8 mouse cellular contexts compared by ENCODE assay signal in the genomic region with DNA sequence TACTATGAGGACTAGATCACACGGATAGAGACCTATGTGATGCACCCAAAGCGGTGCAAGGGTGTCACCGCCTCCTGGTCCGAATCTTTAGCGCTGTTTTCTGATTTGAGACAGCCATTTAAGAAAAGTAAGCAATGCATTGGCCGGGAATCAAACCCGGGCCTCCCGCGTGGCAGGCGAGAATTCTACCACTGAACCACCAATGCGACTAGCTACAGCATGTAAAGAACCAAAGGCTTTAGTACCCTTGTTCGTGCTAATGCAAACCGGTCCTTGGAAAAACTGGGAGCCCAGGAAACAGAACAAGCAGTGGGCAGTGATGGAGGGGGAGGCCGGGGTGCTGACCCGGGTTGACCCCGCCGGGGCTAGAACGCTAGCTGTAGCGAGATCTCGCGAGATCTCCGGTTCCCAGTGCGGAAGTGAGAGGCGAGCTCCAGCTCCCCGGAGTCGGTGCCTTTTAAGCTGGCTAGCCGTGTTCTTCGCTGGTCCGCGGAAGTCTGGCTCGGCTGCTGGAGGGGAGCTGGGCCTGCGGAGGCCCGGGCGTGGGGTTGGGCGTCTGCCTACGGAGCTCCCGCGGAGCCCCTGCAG. TPM values are rescaled to one million over a fixed set of nuclear protein-coding genes. Genes with fewer than 3 reads are reported as not detected.
DNase-seq lines count a peak whose midpoint lies in the region; ATAC-seq and TF ChIP-seq lines count a peak whose summit lies in the region.

No protein-coding gene starts in this region.

- TF ChIP-seq CTCF in bone marrow macrophage, adult 2 months (IDR thresholded peaks at IDR 0.05; ENCODE audit: low read depth, low read length): no peak
- no peak for TF ChIP-seq CTCF in embryonic fibroblast, embryonic 13.5 days (IDR thresholded peaks at IDR 0.05; ENCODE audit: borderline replicate concordance, insufficient read depth, low read length)
- TF ChIP-seq CTCF in spleen, adult 2 months (IDR thresholded peaks at IDR 0.05; ENCODE audit: extremely low read depth, insufficient read depth, insufficient read length, insufficient replicate concordance): no peak

- peak overlapping the region; percentile 82 for H3K9ac ChIP-seq in kidney, embryonic 14.5 days (ENCODE audit: low read depth, low read length)
- H3K9ac ChIP-seq in limb, embryonic 14.5 days (ENCODE audit: low read depth, low read length, severe bottlenecking): peak overlapping the region; percentile 68
- H3K9ac ChIP-seq in midbrain, embryonic 16.5 days (ENCODE audit: low read depth, low read length): peak overlapping the region; percentile 94

- peak overlapping the region; percentile 87 for H3K4me3 ChIP-seq in bone marrow macrophage, adult 2 months (ENCODE audit: insufficient read depth, low read length)
- H3K4me3 ChIP-seq in embryonic fibroblast, embryonic 13.5 days (ENCODE audit: insufficient read depth, low read length): peak overlapping the region; percentile 71
- peak overlapping the region; percentile 79 for H3K4me3 ChIP-seq in heart, embryonic 10.5 days
- H3K4me3 ChIP-seq in kidney, embryonic 14.5 days (ENCODE audit: low read length): peak overlapping the region; percentile 70
- peak overlapping the region; percentile 54 for H3K4me3 ChIP-seq in limb, embryonic 14.5 days (replicated peaks; ENCODE audit: low read length)
- H3K4me3 ChIP-seq in midbrain, embryonic 16.5 days (ENCODE audit: low read depth, low read length): peak overlapping the region; percentile 78
- H3K4me3 ChIP-seq in spleen, adult 2 months (ENCODE audit: extremely low read depth, insufficient read depth, insufficient read length): peak overlapping the region; percentile 79

- peak; percentile 88 for ATAC-seq in kidney, embryonic 14.5 days (ENCODE audit: low FRiP score, low TSS enrichment)
- peak; percentile 92 for ATAC-seq in limb, embryonic 14.5 days (ENCODE audit: low FRiP score, low read depth)
- peak; percentile 82 for ATAC-seq in midbrain, embryonic 16.5 days

- peak overlapping the region; percentile 70 for H3K4me2 ChIP-seq in kidney, embryonic 14.5 days (replicated peaks; ENCODE audit: low read depth, low read length)
- peak overlapping the region; percentile 56 for H3K4me2 ChIP-seq in limb, embryonic 14.5 days (replicated peaks; ENCODE audit: low read depth, low read length, severe bottlenecking)
- H3K4me2 ChIP-seq in midbrain, embryonic 16.5 days (ENCODE audit: low read length): peak overlapping the region; percentile 66

- H3K36me3 ChIP-seq in heart, embryonic 10.5 days: no peaks in the 10 kb centered on the region
- H3K36me3 ChIP-seq in kidney, embryonic 14.5 days (ENCODE audit: control insufficient read depth, insufficient read depth, low read length): no peaks in the 10 kb centered on the region
- H3K36me3 ChIP-seq in limb, embryonic 14.5 days (ENCODE audit: control insufficient read depth, insufficient read depth, low read length): no peaks in the 10 kb centered on the region
- H3K36me3 ChIP-seq in midbrain, embryonic 16.5 days (ENCODE audit: control insufficient read depth, insufficient read depth, low read length): no peaks in the 10 kb centered on the region
- no peaks in the 10 kb centered on the region for H3K36me3 ChIP-seq in spleen, adult 2 months (ENCODE audit: control insufficient read depth, insufficient read depth, low read length)

- peaks cover 23% of the 10 kb centered on the region for H3K27me3 ChIP-seq in heart, embryonic 10.5 days (ENCODE audit: insufficient read depth, poor library complexity, severe bottlenecking)
- peaks cover 4% of the 10 kb centered on the region; the same call in 1 of the 2 replicates for H3K27me3 ChIP-seq in kidney, embryonic 14.5 days (ENCODE audit: control insufficient read depth, insufficient read depth, low read length)
- no peaks in the 10 kb centered on the region for H3K27me3 ChIP-seq in limb, embryonic 14.5 days (ENCODE audit: control insufficient read depth, insufficient read depth, low read length)
- no peaks in the 10 kb centered on the region; the same call in 1 of the 2 replicates for H3K27me3 ChIP-seq in midbrain, embryonic 16.5 days (ENCODE audit: control insufficient read depth, insufficient read depth, low read depth, low read length)
- no peaks in the 10 kb centered on the region for H3K27me3 ChIP-seq in spleen, adult 2 months (ENCODE audit: control insufficient read depth, insufficient read depth, low read length)

- peak; percentile 96 for DNase-seq in A20 (ENCODE audit: low read depth, low spot score)
- DNase-seq in heart, embryonic 10.5 days (ENCODE audit: low spot score): peak; percentile 96
- peak; percentile 93 for DNase-seq in limb, embryonic 14.5 days (ENCODE audit: low spot score)
- DNase-seq in spleen, adult 2 months (ENCODE audit: low read depth in 1 of 2, low spot score in 2 of 2): peak; percentile 79 to 87

- no peak for TF ChIP-seq POLR2A in bone marrow macrophage, adult 2 months (IDR thresholded peaks at IDR 0.05; ENCODE audit: borderline replicate concordance, low read depth, low read length)
- peak; percentile 83 for TF ChIP-seq POLR2A in embryonic fibroblast, embryonic 13.5 days (IDR thresholded peaks at IDR 0.05; ENCODE audit: low read depth, low read length)
- peak; percentile 71; the same call in 1 of the 2 replicates for TF ChIP-seq POLR2A in limb, embryonic 14.5 days (IDR thresholded peaks at IDR 0.05; ENCODE audit: borderline replicate concordance, extremely low read depth, insufficient read depth, insufficient read length)
- peak; percentile 69; the same call in 1 of the 2 replicates for TF ChIP-seq POLR2A in spleen, adult 2 months (IDR thresholded peaks at IDR 0.05; ENCODE audit: low read depth, low read length)

- H3K27ac ChIP-seq in bone marrow macrophage, adult 2 months (ENCODE audit: insufficient read depth, low read depth, low read length): peak overlapping the region; percentile 80
- peak overlapping the region; percentile 16; the same call in 1 of the 2 replicates for H3K27ac ChIP-seq in embryonic fibroblast, embryonic 13.5 days (ENCODE audit: insufficient read depth, low read length)
- H3K27ac ChIP-seq in heart, embryonic 10.5 days: peak overlapping the region; percentile 93
- peak overlapping the region; percentile 86 for H3K27ac ChIP-seq in kidney, embryonic 14.5 days (ENCODE audit: low read depth, low read length)
- H3K27ac ChIP-seq in limb, embryonic 14.5 days (replicated peaks; ENCODE audit: low read depth, low read length): peak overlapping the region; percentile 87
- H3K27ac ChIP-seq in midbrain, embryonic 16.5 days (ENCODE audit: low read length): peak overlapping the region; percentile 95
- H3K27ac ChIP-seq in spleen, adult 2 months (ENCODE audit: insufficient read depth, low read length): peak overlapping the region; percentile 85

- WGBS in heart, embryonic 10.5 days: 8% methylated on average over 38 of the region's 38 CpGs
- 6% methylated on average over 38 of the region's 38 CpGs for WGBS in kidney, embryonic 14.5 days
- WGBS in limb, embryonic 14.5 days: 7% methylated on average over 30 of the region's 38 CpGs
- 3% methylated on average over 38 of the region's 38 CpGs for WGBS in midbrain, embryonic 16.5 days
- 8% methylated on average over 38 of the region's 38 CpGs for WGBS in spleen, adult 2 months

- H3K4me1 ChIP-seq in bone marrow macrophage, adult 2 months (ENCODE audit: control insufficient read depth, insufficient read depth, low read length): peaks cover 8% of the 10 kb centered on the region
- H3K4me1 ChIP-seq in embryonic fibroblast, embryonic 13.5 days (ENCODE audit: control insufficient read depth, insufficient read depth, low read length): no peaks in the 10 kb centered on the region
- H3K4me1 ChIP-seq in heart, embryonic 10.5 days: peaks cover 14% of the 10 kb centered on the region; the same call in 1 of the 2 replicates
- H3K4me1 ChIP-seq in kidney, embryonic 14.5 days (ENCODE audit: control insufficient read depth, insufficient read depth, low read length): 0 out of 2 replicates have a peak, but pooled peaks cover 4% of the 10 kb centered on the region
- no peaks in the 10 kb centered on the region for H3K4me1 ChIP-seq in limb, embryonic 14.5 days (ENCODE audit: control insufficient read depth, insufficient read depth, low read length)
- H3K4me1 ChIP-seq in midbrain, embryonic 16.5 days (ENCODE audit: control insufficient read depth, insufficient read depth, low read length): peaks cover 6% of the 10 kb centered on the region
- H3K4me1 ChIP-seq in spleen, adult 2 months (ENCODE audit: control insufficient read depth, insufficient read depth, insufficient read length): peaks cover 4% of the 10 kb centered on the region; the same call in 1 of the 2 replicates

- H3K9me3 ChIP-seq in heart, embryonic 10.5 days: no peaks in the 10 kb centered on the region
- H3K9me3 ChIP-seq in kidney, embryonic 14.5 days (ENCODE audit: control insufficient read depth, low read length): no peaks in the 10 kb centered on the region
- no peaks in the 10 kb centered on the region for H3K9me3 ChIP-seq in limb, embryonic 14.5 days (ENCODE audit: control insufficient read depth, low read length)
- H3K9me3 ChIP-seq in midbrain, embryonic 16.5 days (replicated peaks; ENCODE audit: control insufficient read depth, low read length, poor library complexity, severe bottlenecking): no peaks in the 10 kb centered on the region

RNA-seq across cellular contexts. Expression of a gene that starts 25.4 kb away (rescaled TPM):
- not detected in 2 replicates for polyA plus RNA-seq in bone marrow macrophage, adult 2 months (2012; ENCODE audit: insufficient read depth, insufficient read length, missing spikeins)
- polyA plus RNA-seq in embryonic fibroblast, embryonic 13.5 days (2011; ENCODE audit: insufficient read length, low read depth, missing spikeins): 1.8 and 2.7 TPM in 2 replicates
- polyA plus RNA-seq in heart, embryonic 10.5 days (2016; fragmentation: Nextera tagmentation; extraction: Ambion mirVana): 0.07 and 0.29 TPM in 2 replicates
- polyA plus RNA-seq in kidney, embryonic 14.5 days (2014; fragmentation: Nextera tagmentation; extraction: Ambion mirVana): 0.70 and 0.91 TPM in 2 replicates
- 3.8 and 4.7 TPM in 2 replicates for polyA plus RNA-seq in limb, embryonic 14.5 days (2012; rRNA removed)
- polyA plus RNA-seq in limb, embryonic 14.5 days (2014; fragmentation: Nextera tagmentation; extraction: Ambion mirVana): 8.3 and 9.3 TPM in 2 replicates
- 0.10 and 0.47 TPM in 2 replicates for polyA plus RNA-seq in midbrain, embryonic 16.5 days (2015; fragmentation: Nextera tagmentation; extraction: Ambion mirVana)
- 3.1 and 3.2 TPM in 2 replicates for polyA plus RNA-seq in spleen, adult 2 months (2012; rRNA removed)

RNA-seq across cellular contexts. Expression of a gene that starts 38.0 kb away (rescaled TPM):
- not detected in 2 replicates for polyA plus RNA-seq in bone marrow macrophage, adult 2 months (2012; ENCODE audit: insufficient read depth, insufficient read length, missing spikeins)
- polyA plus RNA-seq in embryonic fibroblast, embryonic 13.5 days (2011; ENCODE audit: insufficient read length, low read depth, missing spikeins): not detected in 2 replicates
- polyA plus RNA-seq in heart, embryonic 10.5 days (2016; fragmentation: Nextera tagmentation; extraction: Ambion mirVana): not detected in 2 replicates
- 0.07 TPM in 1 of 2 replicates, not detected in the other for polyA plus RNA-seq in kidney, embryonic 14.5 days (2014; fragmentation: Nextera tagmentation; extraction: Ambion mirVana)
- 0.49 and 0.63 TPM in 2 replicates for polyA plus RNA-seq in limb, embryonic 14.5 days (2012; rRNA removed)
- 0.07 and 0.10 TPM in 2 replicates for polyA plus RNA-seq in limb, embryonic 14.5 days (2014; fragmentation: Nextera tagmentation; extraction: Ambion mirVana)
- 8.1 and 9.7 TPM in 2 replicates for polyA plus RNA-seq in midbrain, embryonic 16.5 days (2015; fragmentation: Nextera tagmentation; extraction: Ambion mirVana)
- not detected in 2 replicates for polyA plus RNA-seq in spleen, adult 2 months (2012; rRNA removed)

RNA-seq across cellular contexts. Expression of a gene that starts 45.0 kb away (rescaled TPM):
- polyA plus RNA-seq in bone marrow macrophage, adult 2 months (2012; ENCODE audit: insufficient read depth, insufficient read length, missing spikeins): 0.62 and 1.0 TPM in 2 replicates
- polyA plus RNA-seq in embryonic fibroblast, embryonic 13.5 days (2011; ENCODE audit: insufficient read length, low read depth, missing spikeins): not detected in 2 replicates
- polyA plus RNA-seq in heart, embryonic 10.5 days (2016; fragmentation: Nextera tagmentation; extraction: Ambion mirVana): 4.0 and 11.9 TPM in 2 replicates
- 3.1 and 3.4 TPM in 2 replicates for polyA plus RNA-seq in kidney, embryonic 14.5 days (2014; fragmentation: Nextera tagmentation; extraction: Ambion mirVana)
- polyA plus RNA-seq in limb, embryonic 14.5 days (2012; rRNA removed): 39.9 and 42.8 TPM in 2 replicates
- 51.8 and 54.3 TPM in 2 replicates for polyA plus RNA-seq in limb, embryonic 14.5 days (2014; fragmentation: Nextera tagmentation; extraction: Ambion mirVana)
- 3.6 and 4.2 TPM in 2 replicates for polyA plus RNA-seq in midbrain, embryonic 16.5 days (2015; fragmentation: Nextera tagmentation; extraction: Ambion mirVana)
- 1.9 and 2.0 TPM in 2 replicates for polyA plus RNA-seq in spleen, adult 2 months (2012; rRNA removed)

Comparison
In these comparisons a context has a peak if more than half of its experiments do, and no peak if none do; other contexts are left out.
1. Peak in every context shown above with its lines: DNase-seq, ATAC-seq, H3K4me3 ChIP-seq and H3K27ac ChIP-seq.
2. H3K27ac ChIP-seq: peak in every context shown above with its lines; median percentile 95 in midbrain, embryonic 16.5 days; 93 in heart, embryonic 10.5 days; 87 in limb, embryonic 14.5 days; 86 in kidney, embryonic 14.5 days; 85 in spleen, adult 2 months; 80 in bone marrow macrophage, adult 2 months; 16 in embryonic fibroblast, embryonic 13.5 days.